20 mouse cellular contexts compared by ENCODE assay signal in the genomic region with DNA sequence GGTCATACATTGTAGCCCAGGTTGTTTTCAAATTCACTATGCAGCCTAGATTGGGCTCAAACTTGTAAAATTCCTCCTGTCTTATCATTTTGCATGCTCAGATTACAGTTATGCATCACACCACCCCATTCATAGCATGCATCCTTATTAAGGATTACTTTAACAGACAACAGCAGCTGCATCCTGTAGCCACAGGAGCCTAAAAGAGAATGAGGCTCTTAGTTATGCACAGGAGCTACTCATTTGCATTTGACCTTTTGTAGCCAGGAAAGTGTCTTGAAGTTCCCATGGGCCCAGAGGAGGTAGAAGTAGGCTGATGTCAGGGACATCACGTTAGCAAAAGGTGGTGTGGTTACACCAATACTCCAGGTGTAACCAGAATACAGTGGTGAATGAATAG.
"Had no signal": no experiment of that assay in that cellular context is flagged by ENCODE, and none has a peak within 500 bp of the region (broad histone marks: within the 10 kb centered on the region; RNA-seq: fewer than 3 reads in every experiment).

No protein-coding gene starts in this region.

- H3K9me3 ChIP-seq: kidney, embryonic 15.5 days; limb, embryonic 12.5 days; liver, embryonic 13.5 days; neural tube, embryonic 12.5 days; neural tube, embryonic 15.5 days had no signal

- H3K4me1 ChIP-seq: kidney, embryonic 15.5 days; limb, embryonic 12.5 days; liver, embryonic 13.5 days; neural tube, embryonic 12.5 days; neural tube, embryonic 15.5 days had no signal

- H3K27ac ChIP-seq: kidney, embryonic 15.5 days; left cerebral cortex, adult 2 months; limb, embryonic 12.5 days; liver, embryonic 13.5 days; neural tube, embryonic 12.5 days; neural tube, embryonic 15.5 days had no signal

- H3K4me3 ChIP-seq: kidney, embryonic 15.5 days; left cerebral cortex, adult 2 months; limb, embryonic 12.5 days; liver, embryonic 13.5 days; neural tube, embryonic 12.5 days; neural tube, embryonic 15.5 days had no signal

- H3K4me2 ChIP-seq: kidney, embryonic 15.5 days; limb, embryonic 12.5 days; liver, embryonic 13.5 days; midbrain, embryonic 11.5 days; neural tube, embryonic 12.5 days; neural tube, embryonic 15.5 days had no signal

- H3K27me3 ChIP-seq: kidney, embryonic 15.5 days; limb, embryonic 12.5 days; liver, embryonic 13.5 days; neural tube, embryonic 12.5 days; neural tube, embryonic 15.5 days had no signal

- H3K9ac ChIP-seq: kidney, embryonic 15.5 days; limb, embryonic 12.5 days; liver, embryonic 13.5 days; neural tube, embryonic 12.5 days; neural tube, embryonic 15.5 days had no signal

- H3K36me3 ChIP-seq: kidney, embryonic 15.5 days; limb, embryonic 12.5 days; liver, embryonic 13.5 days; neural tube, embryonic 12.5 days; neural tube, embryonic 15.5 days had no signal

- DNase-seq: kidney, adult 2 months; kidney, postnatal 10 days; kidney, postnatal 36 days; layer of hippocampus, postnatal 36 days; liver, embryonic 13.5 days; lung, adult 2 months; lung, postnatal 14 days; lung, postnatal 4 days; midbrain, embryonic 14.5 days; retina, postnatal 1 day; right cerebral cortex, postnatal 25 days; thymus, adult 18-20 months; thymus, postnatal 14 days; thymus, postnatal 4 days had no signal
